Mouse (Mus musculus) megakaryocyte, embryonic 14.5 days (primary cell): ENCODE results near the gene Mgat4b.

Experiments
- FLI1 ChIP-seq: IDR thresholded peaks from 2 replicates; pipeline ENCODE4 v1.6.1; 2012; ENCODE audit warnings: low read length, inconsistent platforms, mixed read lengths
- GATA1 ChIP-seq: IDR thresholded peaks from 3 replicates; pipeline ENCODE4 v1.6.1; 2012; ENCODE audit warnings: mixed read lengths, low read length, inconsistent platforms, borderline replicate concordance

GRCm38 (mm10) chr11:50190362-50190761 lies 20.3 kb upstream of the Mgat4b start:
- no peak for TF ChIP-seq GATA1
- TF ChIP-seq FLI1 = no peak
